Mouse (Mus musculus): Measurements from ENCODE around the gene Crls1. TPM values are rescaled to one million over a fixed set of nuclear protein-coding genes. Genes with fewer than 3 reads are reported as not detected.

Crls1 gene
- polyA plus RNA-seq, 2 experiments: 33.5 to 35.5 TPM

- Histone ChIP-seq H3K4me3 (replicated peaks; ENCODE audit: low read length) (no peak overlapping the region; the same call in 1 of the 2 replicates), H3K27ac (replicated peaks; ENCODE audit: low read depth, low read length) (no peak overlapping the region), H3K9ac (ENCODE audit: low read depth, low read length, severe bottlenecking) (no peak overlapping the region), H3K4me2 (replicated peaks; ENCODE audit: low read depth, low read length, severe bottlenecking) (peak overlapping the region; percentile 76; the same call in 1 of the 2 replicates), H3K9me3 (ENCODE audit: control insufficient read depth, low read length) (no peaks in the 10 kb centered on the region), H3K27me3 (ENCODE audit: control insufficient read depth, insufficient read depth, low read length) (no peaks in the 10 kb centered on the region), H3K4me1 (ENCODE audit: control insufficient read depth, insufficient read depth, low read length) (peaks cover 7% of the 10 kb centered on the region), H3K36me3 (ENCODE audit: control insufficient read depth, insufficient read depth, low read length) (peaks cover 17% of the 10 kb centered on the region; the same call in 1 of the 2 replicates)
- 90% methylated on average over 4 of the region's 4 CpGs for WGBS
- no peak for TF ChIP-seq POLR2A (IDR thresholded peaks at IDR 0.05; ENCODE audit: borderline replicate concordance, extremely low read depth, insufficient read depth, insufficient read length)
- no peak for ATAC-seq (ENCODE audit: low FRiP score, low read depth)
- DNase-seq (ENCODE audit: low spot score): no peak
Observed at GRCm38 (mm10) chr2:132848361-132848760, 1.9 kb downstream of the Crls1 start.

GRCm38 (mm10) chr2:132849141-132849540 lies 2.7 kb downstream of the Crls1 start:
- Histone ChIP-seq H3K36me3 (ENCODE audit: control insufficient read depth, insufficient read depth, low read length) (peaks cover 25% of the 10 kb centered on the region), H3K9ac (ENCODE audit: low read depth, low read length, severe bottlenecking) (no peak overlapping the region), H3K4me1 (ENCODE audit: control insufficient read depth, insufficient read depth, low read length) (peaks cover 7% of the 10 kb centered on the region), H3K4me3 (replicated peaks; ENCODE audit: low read length) (no peak overlapping the region), H3K27me3 (ENCODE audit: control insufficient read depth, insufficient read depth, low read length) (no peaks in the 10 kb centered on the region), H3K4me2 (replicated peaks; ENCODE audit: low read depth, low read length, severe bottlenecking) (no peak overlapping the region), H3K27ac (replicated peaks; ENCODE audit: low read depth, low read length) (no peak overlapping the region), H3K9me3 (ENCODE audit: control insufficient read depth, low read length) (no peaks in the 10 kb centered on the region)
- TF ChIP-seq POLR2A (IDR thresholded peaks at IDR 0.05; ENCODE audit: borderline replicate concordance, extremely low read depth, insufficient read depth, insufficient read length): no peak
- WGBS: 93% methylated on average over 6 of the region's 6 CpGs
- ATAC-seq (ENCODE audit: low FRiP score, low read depth) (no peak), DNase-seq (ENCODE audit: low spot score) (no peak)

GRCm38 (mm10) chr2:132853051-132853450 lies 6.6 kb downstream of the Crls1 start:
- no peaks in the 10 kb centered on the region for H3K9me3 ChIP-seq (ENCODE audit: control insufficient read depth, low read length)
- ATAC-seq (ENCODE audit: low FRiP score, low read depth): no peak
- H3K27me3 ChIP-seq (ENCODE audit: control insufficient read depth, insufficient read depth, low read length): no peaks in the 10 kb centered on the region
- H3K4me1 ChIP-seq (ENCODE audit: control insufficient read depth, insufficient read depth, low read length): no peaks in the 10 kb centered on the region; the same call in 1 of the 2 replicates
- no peak overlapping the region for H3K4me3 ChIP-seq (replicated peaks; ENCODE audit: low read length)
- H3K4me2 ChIP-seq (replicated peaks; ENCODE audit: low read depth, low read length, severe bottlenecking): no peak overlapping the region
- no peak overlapping the region for H3K9ac ChIP-seq (ENCODE audit: low read depth, low read length, severe bottlenecking)
- no peak for TF ChIP-seq POLR2A (IDR thresholded peaks at IDR 0.05; ENCODE audit: borderline replicate concordance, extremely low read depth, insufficient read depth, insufficient read length)
- DNase-seq (ENCODE audit: low spot score): no peak
- WGBS: 90% methylated on average over 1 of the region's 1 CpGs
- H3K27ac ChIP-seq (replicated peaks; ENCODE audit: low read depth, low read length): no peak overlapping the region
- H3K36me3 ChIP-seq (ENCODE audit: control insufficient read depth, insufficient read depth, low read length): peaks cover 29% of the 10 kb centered on the region

- no peak for TF ChIP-seq POLR2A (IDR thresholded peaks at IDR 0.05; ENCODE audit: borderline replicate concordance, extremely low read depth, insufficient read depth, insufficient read length)
- 80% methylated on average over 5 of the region's 5 CpGs for WGBS
- H3K9me3 ChIP-seq (ENCODE audit: control insufficient read depth, low read length): no peaks in the 10 kb centered on the region
- H3K9ac ChIP-seq (ENCODE audit: low read depth, low read length, severe bottlenecking): no peak overlapping the region
- ATAC-seq (ENCODE audit: low FRiP score, low read depth) (no peak), DNase-seq (ENCODE audit: low spot score) (no peak)
- peaks cover 23% of the 10 kb centered on the region for H3K36me3 ChIP-seq (ENCODE audit: control insufficient read depth, insufficient read depth, low read length)
- no peak overlapping the region for H3K27ac ChIP-seq (replicated peaks; ENCODE audit: low read depth, low read length)
- no peaks in the 10 kb centered on the region for H3K4me1 ChIP-seq (ENCODE audit: control insufficient read depth, insufficient read depth, low read length)
- H3K27me3 ChIP-seq (ENCODE audit: control insufficient read depth, insufficient read depth, low read length): no peaks in the 10 kb centered on the region
- H3K4me3 ChIP-seq (replicated peaks; ENCODE audit: low read length): no peak overlapping the region
- no peak overlapping the region for H3K4me2 ChIP-seq (replicated peaks; ENCODE audit: low read depth, low read length, severe bottlenecking)
Observed at GRCm38 (mm10) chr2:132856333-132856732, 9.9 kb downstream of the Crls1 start.

- Histone ChIP-seq H3K27me3 (ENCODE audit: control insufficient read depth, insufficient read depth, low read length) (no peaks in the 10 kb centered on the region), H3K4me1 (ENCODE audit: control insufficient read depth, insufficient read depth, low read length) (no peaks in the 10 kb centered on the region), H3K27ac (replicated peaks; ENCODE audit: low read depth, low read length) (no peak overlapping the region), H3K4me2 (replicated peaks; ENCODE audit: low read depth, low read length, severe bottlenecking) (no peak overlapping the region), H3K9me3 (ENCODE audit: control insufficient read depth, low read length) (no peaks in the 10 kb centered on the region), H3K36me3 (ENCODE audit: control insufficient read depth, insufficient read depth, low read length) (peaks cover 16% of the 10 kb centered on the region), H3K9ac (ENCODE audit: low read depth, low read length, severe bottlenecking) (no peak overlapping the region), H3K4me3 (replicated peaks; ENCODE audit: low read length) (no peak overlapping the region)
- ATAC-seq (ENCODE audit: low FRiP score, low read depth) (no peak), DNase-seq (ENCODE audit: low spot score) (no peak)
- TF ChIP-seq POLR2A (IDR thresholded peaks at IDR 0.05; ENCODE audit: borderline replicate concordance, extremely low read depth, insufficient read depth, insufficient read length): no peak
Observed at GRCm38 (mm10) chr2:132860435-132860834, 14.0 kb downstream of the Crls1 start.

GRCm38 (mm10) chr2:132861456-132861855 lies 15.0 kb downstream of the Crls1 start:
- Histone ChIP-seq H3K4me3 (replicated peaks; ENCODE audit: low read length) (no peak overlapping the region), H3K9me3 (ENCODE audit: control insufficient read depth, low read length) (no peaks in the 10 kb centered on the region), H3K9ac (ENCODE audit: low read depth, low read length, severe bottlenecking) (no peak overlapping the region), H3K4me1 (ENCODE audit: control insufficient read depth, insufficient read depth, low read length) (no peaks in the 10 kb centered on the region), H3K4me2 (replicated peaks; ENCODE audit: low read depth, low read length, severe bottlenecking) (no peak overlapping the region), H3K36me3 (ENCODE audit: control insufficient read depth, insufficient read depth, low read length) (peaks cover 23% of the 10 kb centered on the region), H3K27me3 (ENCODE audit: control insufficient read depth, insufficient read depth, low read length) (no peaks in the 10 kb centered on the region), H3K27ac (replicated peaks; ENCODE audit: low read depth, low read length) (no peak overlapping the region)
- ATAC-seq (ENCODE audit: low FRiP score, low read depth): no peak
- DNase-seq (ENCODE audit: low spot score): no peak
- no peak for TF ChIP-seq POLR2A (IDR thresholded peaks at IDR 0.05; ENCODE audit: borderline replicate concordance, extremely low read depth, insufficient read depth, insufficient read length)
- WGBS: 89% methylated on average over 2 of the region's 2 CpGs

Measured in limb, embryonic 14.5 days (tissue).